Mouse (Mus musculus) hindbrain, embryonic 10.5 days (tissue): ENCODE results near the gene Pgam2. TPM values are rescaled to one million over a fixed set of nuclear protein-coding genes. Genes with fewer than 3 reads are reported as not detected.
"Not testable (repeated sequence)": the region's sequence is repeated elsewhere in the genome, so short reads cannot be mapped to it uniquely, and the experiment has no call there.

Experiments
- DNase-seq: peaks from one replicate; pipeline ENCODE4 v3.0.0-alpha.2; 2017; ENCODE audit warnings: low spot score
- H3K27ac ChIP-seq: fragments of 300-500 bp; sonication (generic); 2 replicates; pipeline ENCODE4 v1.5.1; 2016; ENCODE audit warnings: mild to moderate bottlenecking, moderate library complexity
- H3K27me3 ChIP-seq: fragments of 300-500 bp; sonication (generic); 2 replicates; pipeline ENCODE4 v1.6.1; 2016; ENCODE audit warnings: mild to moderate bottlenecking; ENCODE audit not compliant: poor library complexity, insufficient read depth, severe bottlenecking
- H3K36me3 ChIP-seq: fragments of 300-500 bp; sonication (generic); 2 replicates; pipeline ENCODE4 v1.6.1; 2016; ENCODE audit warnings: mild to moderate bottlenecking, moderate library complexity
- H3K4me1 ChIP-seq: fragments of 300-500 bp; sonication (generic); replicated peaks from 2 replicates; pipeline ENCODE4 v1.6.1; 2016; ENCODE audit warnings: mild to moderate bottlenecking
- H3K4me3 ChIP-seq: fragments of 300-500 bp; sonication (generic); 2 replicates; pipeline ENCODE4 v1.5.1; 2016; ENCODE audit warnings: mild to moderate bottlenecking, moderate library complexity
- H3K9me3 ChIP-seq: fragments of 300-500 bp; sonication (generic); 2 replicates; pipeline ENCODE4 v1.6.1; 2016; ENCODE audit warnings: mild to moderate bottlenecking, moderate library complexity
- WGBS: fragments of 180-500 bp; shearing (Covaris S2); methylation state at CpG from one replicate; pipeline ENCODE4 v1.1.7; 2016; 5-methylcytosine and 5-hydroxymethylcytosine counted together
- polyA plus RNA-seq: library from polyadenylated mRNA; unstranded; fragments of >200 nt; fragmentation: Nextera tagmentation; extraction: Ambion mirVana; gene quantifications from 2 replicates; pipeline ENCODE4 v1.2.1, GENCODE M21; 2016

Pgam2 gene
- polyA plus RNA-seq, 1 experiment from 2014 or later, result 6.5 TPM

DNA sequence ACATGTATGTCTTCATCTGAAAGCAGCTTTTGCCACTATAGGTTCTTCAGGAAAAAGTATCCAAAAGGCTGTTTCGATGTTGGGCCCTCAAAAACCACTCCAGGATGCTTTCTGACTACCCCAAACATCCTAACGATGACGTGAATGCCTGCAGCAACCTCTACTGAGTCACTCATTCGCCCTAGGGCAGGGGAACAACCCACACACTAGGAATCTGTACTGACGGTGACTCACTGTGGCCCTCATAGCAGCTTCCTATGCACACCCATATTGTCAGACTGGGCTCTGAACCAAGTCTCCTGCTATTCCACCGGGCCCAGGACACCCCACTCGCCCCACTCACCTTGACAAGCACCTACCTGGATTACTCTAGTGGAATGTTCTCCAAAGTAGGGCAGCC is 31.5 kb upstream of the Pgam2 start:
- DNase-seq, result no peak
- Histone ChIP-seq H3K36me3 (peaks cover 49% of the 10 kb centered on the region), H3K27me3 (no peaks in the 10 kb centered on the region), H3K4me1 (peaks cover 15% of the 10 kb centered on the region), H3K4me3 (no peak overlapping the region), H3K9me3 (no peaks in the 10 kb centered on the region), H3K27ac (no peak overlapping the region)
- WGBS, result 89% methylated on average over 7 of the region's 7 CpGs

DNA sequence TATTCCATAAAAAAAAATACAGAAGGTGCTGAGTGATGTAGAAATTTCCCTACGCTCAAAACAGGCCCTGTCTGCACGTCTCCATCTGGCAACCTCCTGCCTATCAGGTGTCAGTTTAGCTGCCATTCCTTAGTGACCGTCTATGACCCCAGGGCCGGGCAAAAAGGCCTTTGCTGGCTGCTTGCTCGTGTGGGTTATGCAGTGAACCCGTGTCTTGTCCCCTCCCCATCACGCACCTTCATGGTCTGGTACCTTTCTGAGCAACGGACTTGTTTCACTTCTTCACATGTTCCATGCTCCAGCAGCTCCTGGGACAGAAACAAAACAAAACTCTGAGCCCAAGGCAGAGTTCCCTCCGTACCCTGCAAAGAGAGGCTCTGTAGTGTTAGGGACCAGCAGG is 31.0 kb upstream of the Pgam2 start:
- no peak overlapping the region for H3K27ac ChIP-seq
- no peak for DNase-seq
- peaks cover 55% of the 10 kb centered on the region for H3K36me3 ChIP-seq
- H3K9me3 ChIP-seq, result no peaks in the 10 kb centered on the region
- no peak overlapping the region; the same call in 1 of the 2 replicates for H3K4me3 ChIP-seq
- peaks cover 15% of the 10 kb centered on the region for H3K4me1 ChIP-seq
- 85% methylated on average over 9 of the region's 9 CpGs for WGBS
- no peaks in the 10 kb centered on the region for H3K27me3 ChIP-seq

DNA sequence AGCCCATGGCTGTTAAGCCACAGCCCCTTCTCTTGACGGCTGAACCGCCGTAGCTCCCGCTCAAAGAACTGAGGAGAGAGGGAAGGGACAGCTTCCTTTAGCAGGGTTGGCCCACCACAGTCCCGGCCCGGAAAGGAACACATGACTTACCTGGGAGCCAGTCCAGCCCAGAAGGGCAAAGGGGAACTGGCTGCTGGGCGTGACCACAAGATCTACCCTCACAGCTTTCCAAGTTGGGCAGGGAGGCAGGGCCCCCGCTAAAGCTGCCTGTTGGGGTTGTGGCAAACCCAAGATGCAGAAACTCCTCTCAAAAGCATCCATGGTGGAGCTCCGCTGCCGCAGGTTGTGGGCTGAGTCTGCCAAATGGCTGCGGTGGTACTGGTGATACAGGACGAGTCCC is 25.8 kb upstream of the Pgam2 start:
- H3K4me1 ChIP-seq, result no peaks in the 10 kb centered on the region
- no peak for DNase-seq
- 95% methylated on average over 12 of the region's 12 CpGs for WGBS
- H3K27me3 ChIP-seq, result no peaks in the 10 kb centered on the region
- peaks cover 67% of the 10 kb centered on the region for H3K36me3 ChIP-seq
- no peak overlapping the region for H3K4me3 ChIP-seq
- H3K27ac ChIP-seq, result no peak overlapping the region
- H3K9me3 ChIP-seq, result no peaks in the 10 kb centered on the region

DNA sequence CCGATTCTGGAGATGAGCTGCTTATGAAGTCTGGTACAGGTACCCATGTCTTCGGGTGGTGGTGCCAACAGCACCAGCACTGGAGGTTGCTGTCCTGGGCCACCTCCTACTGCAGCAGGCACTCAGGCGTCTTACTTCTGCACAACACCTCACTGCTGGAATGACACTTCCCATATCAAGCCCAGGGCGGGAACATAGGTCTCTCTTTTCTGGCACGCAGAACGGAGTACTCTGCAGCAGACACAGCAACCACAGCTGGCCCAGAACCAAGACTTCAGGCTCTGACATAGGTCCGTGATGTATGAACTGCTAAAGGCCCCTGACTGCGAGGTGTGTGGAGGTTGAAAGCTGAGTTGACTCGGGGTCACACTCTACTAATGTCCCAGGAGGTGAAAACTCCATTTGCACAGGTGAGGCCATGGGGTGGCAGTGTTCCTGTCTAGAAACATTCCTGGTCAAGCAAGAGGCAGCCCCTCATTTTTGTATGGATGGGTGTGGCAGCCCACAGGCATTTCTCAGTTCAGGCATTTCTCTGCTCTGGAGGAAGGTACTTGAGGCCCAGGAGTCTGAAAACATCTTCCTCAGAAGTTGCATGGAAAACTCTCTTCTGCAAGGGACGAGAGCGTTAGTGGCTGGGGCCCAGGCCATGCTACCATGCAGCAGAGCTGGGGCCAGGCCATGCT is 25.1 kb upstream of the Pgam2 start:
- no peaks in the 10 kb centered on the region for H3K27me3 ChIP-seq
- H3K27ac ChIP-seq, result no peak overlapping the region
- WGBS, result 91% methylated on average over 11 of the region's 11 CpGs
- no peaks in the 10 kb centered on the region for H3K9me3 ChIP-seq
- peaks cover 60% of the 10 kb centered on the region for H3K36me3 ChIP-seq
- H3K4me3 ChIP-seq, result no peak overlapping the region
- no peak for DNase-seq
- H3K4me1 ChIP-seq, result no peaks in the 10 kb centered on the region

DNA sequence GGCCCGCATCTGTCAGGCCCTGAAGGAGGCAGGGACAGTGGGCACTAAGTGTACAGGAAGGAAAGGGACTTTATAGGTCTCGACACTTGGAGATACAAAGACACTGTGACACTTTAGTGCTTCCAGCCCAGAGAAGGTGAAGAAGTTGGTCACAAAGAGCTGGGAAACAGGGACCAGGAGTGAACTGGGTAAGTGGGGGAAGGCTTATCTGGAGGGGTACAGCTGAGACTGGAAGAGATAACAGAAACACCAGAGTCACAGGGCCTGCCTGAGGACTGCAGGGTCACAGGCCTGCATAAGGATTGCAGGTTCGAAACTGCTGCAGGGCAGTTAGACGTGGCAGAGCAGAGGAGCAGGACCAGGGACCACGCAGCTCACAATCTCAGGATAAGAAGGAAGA is 24.4 kb upstream of the Pgam2 start:
- Histone ChIP-seq H3K27ac (no peak overlapping the region), H3K4me3 (no peak overlapping the region), H3K36me3 (peaks cover 54% of the 10 kb centered on the region), H3K4me1 (no peaks in the 10 kb centered on the region), H3K9me3 (no peaks in the 10 kb centered on the region), H3K27me3 (no peaks in the 10 kb centered on the region)
- DNase-seq, result no peak
- 92% methylated on average over 5 of the region's 5 CpGs for WGBS

DNA sequence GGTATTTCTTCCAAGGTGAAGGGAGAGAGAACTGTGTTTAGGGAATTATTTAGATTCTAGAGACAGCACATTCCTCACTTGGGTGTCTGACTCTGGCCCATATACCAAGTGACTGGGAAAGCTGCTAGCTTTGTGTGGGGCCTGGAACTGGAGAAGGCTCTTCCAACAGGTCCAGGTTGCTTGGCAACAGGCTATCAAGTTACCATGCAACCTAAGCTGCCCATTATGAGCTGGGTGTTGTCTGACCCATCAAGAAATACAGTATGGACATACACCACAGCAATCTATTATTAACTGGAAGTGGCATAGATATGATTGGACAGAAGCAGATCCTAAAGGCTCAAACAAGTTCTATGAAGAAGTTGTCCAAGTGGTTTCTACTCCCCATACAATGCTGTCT is 21.9 kb upstream of the Pgam2 start:
- H3K9me3 ChIP-seq, result no peaks in the 10 kb centered on the region

DNA sequence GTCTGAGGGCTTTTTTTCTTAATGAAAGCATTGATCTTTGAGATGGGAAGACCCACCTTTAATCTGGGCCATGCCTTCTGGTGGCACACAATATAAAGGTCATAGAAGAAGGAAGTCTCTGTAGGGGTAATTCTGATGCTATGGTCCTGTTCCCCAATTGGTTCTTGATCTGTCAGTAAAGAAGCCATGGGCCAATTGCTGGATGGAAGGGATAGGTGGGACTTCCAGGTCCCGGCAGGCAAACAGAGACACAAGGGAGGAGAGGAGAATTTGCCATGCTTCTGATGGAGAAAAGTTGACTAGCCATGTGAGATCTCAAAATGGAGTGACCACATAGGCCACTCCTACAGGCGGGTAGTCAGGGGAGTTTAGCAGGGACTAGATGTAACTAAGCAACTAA is 15.7 kb upstream of the Pgam2 start:
- Histone ChIP-seq H3K36me3 (no peaks in the 10 kb centered on the region), H3K27ac (no peak overlapping the region), H3K4me1 (no peaks in the 10 kb centered on the region), H3K27me3 (no peaks in the 10 kb centered on the region), H3K4me3 (no peak overlapping the region), H3K9me3 (no peaks in the 10 kb centered on the region)
- DNase-seq, result no peak
- 62% methylated on average over 2 of the region's 2 CpGs for WGBS

More for the DNA sequence above, 21.9 kb upstream of the Pgam2 start:
- no peak for DNase-seq
- no peak overlapping the region for H3K4me3 ChIP-seq
- no peaks in the 10 kb centered on the region for H3K27me3 ChIP-seq
- H3K27ac ChIP-seq, result no peak overlapping the region
- H3K36me3 ChIP-seq, result peaks cover 29% of the 10 kb centered on the region
- H3K4me1 ChIP-seq, result no peaks in the 10 kb centered on the region

DNA sequence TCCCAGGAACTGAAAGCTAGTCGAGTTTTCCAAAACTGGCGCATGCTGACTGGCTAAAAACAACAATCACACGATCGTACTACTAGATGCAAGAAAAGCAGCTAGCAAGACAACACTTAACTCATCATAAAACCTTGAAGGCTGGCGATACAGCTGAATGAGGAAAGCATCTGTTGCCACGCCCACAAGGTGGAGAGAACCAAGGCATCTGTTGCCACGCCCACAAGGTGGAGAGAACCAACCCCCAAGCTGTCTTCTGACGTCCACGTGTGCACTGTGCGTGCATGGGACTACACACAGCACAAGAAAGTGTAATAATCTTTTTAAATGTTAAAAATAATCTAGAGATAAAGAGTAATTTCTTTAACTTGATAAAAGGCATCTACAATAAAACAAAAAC is 9.8 kb upstream of the Pgam2 start:
- no peak for DNase-seq
- Histone ChIP-seq H3K4me1 (no peaks in the 10 kb centered on the region), H3K36me3 (no peaks in the 10 kb centered on the region), H3K9me3 (0 out of 2 replicates have a peak, but pooled peaks cover 6% of the 10 kb centered on the region), H3K27ac (no peak overlapping the region), H3K4me3 (no peak overlapping the region), H3K27me3 (no peaks in the 10 kb centered on the region)
- 79% methylated on average over 10 of the region's 10 CpGs for WGBS

DNA sequence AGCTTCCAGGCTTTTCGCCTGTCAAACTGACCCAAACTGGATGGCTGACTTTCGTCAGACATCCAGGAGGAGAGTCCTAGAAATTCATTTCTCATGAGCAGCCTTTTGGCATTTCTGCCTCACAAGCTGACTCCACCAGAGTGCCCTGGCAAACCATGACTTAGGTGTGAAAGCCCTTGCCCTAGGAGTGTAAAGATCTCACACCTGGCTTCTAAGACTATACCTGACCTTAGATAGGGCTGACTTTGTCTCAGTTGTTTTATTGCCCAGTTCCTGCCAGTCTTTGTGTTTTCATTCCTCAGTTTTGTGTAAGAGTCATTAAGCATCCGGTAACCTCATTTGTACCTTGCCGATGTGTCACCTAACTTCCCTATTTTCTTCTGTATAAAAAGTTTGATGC is 6.0 kb upstream of the Pgam2 start:
- not testable (repeated sequence) for H3K27me3 ChIP-seq, H3K36me3 ChIP-seq, H3K27ac ChIP-seq, H3K4me1 ChIP-seq, H3K9me3 ChIP-seq, DNase-seq, H3K4me3 ChIP-seq
- 93% methylated on average over 4 of the region's 4 CpGs for WGBS

DNA sequence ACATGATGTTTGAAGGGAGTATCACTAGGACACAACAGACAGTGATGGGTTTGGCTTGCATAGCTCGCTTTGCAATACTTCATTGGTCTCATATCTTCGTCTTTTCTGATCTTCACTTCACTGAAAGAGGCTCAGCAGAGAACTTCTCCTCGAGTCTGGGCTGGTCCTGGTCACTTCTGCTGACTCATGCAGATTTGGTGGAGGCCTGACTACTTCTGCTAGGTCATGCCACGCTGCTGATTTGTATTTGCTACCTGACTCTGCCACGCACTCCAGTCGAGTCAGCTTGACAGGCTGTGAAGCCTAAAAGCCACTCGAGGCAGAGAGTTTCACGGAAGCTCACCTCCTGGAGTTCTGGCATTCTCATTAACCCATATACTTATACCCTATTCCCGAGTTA is 4.4 kb upstream of the Pgam2 start:
- no peak for DNase-seq
- peaks cover 9% of the 10 kb centered on the region for H3K4me1 ChIP-seq
- no peak overlapping the region for H3K4me3 ChIP-seq
- H3K27ac ChIP-seq, result no peak overlapping the region
- WGBS, result 85% methylated on average over 9 of the region's 9 CpGs
- no peaks in the 10 kb centered on the region for H3K36me3 ChIP-seq
- H3K9me3 ChIP-seq, result 0 out of 2 replicates have a peak, but pooled peaks cover 3% of the 10 kb centered on the region
- H3K27me3 ChIP-seq, result no peaks in the 10 kb centered on the region

DNA sequence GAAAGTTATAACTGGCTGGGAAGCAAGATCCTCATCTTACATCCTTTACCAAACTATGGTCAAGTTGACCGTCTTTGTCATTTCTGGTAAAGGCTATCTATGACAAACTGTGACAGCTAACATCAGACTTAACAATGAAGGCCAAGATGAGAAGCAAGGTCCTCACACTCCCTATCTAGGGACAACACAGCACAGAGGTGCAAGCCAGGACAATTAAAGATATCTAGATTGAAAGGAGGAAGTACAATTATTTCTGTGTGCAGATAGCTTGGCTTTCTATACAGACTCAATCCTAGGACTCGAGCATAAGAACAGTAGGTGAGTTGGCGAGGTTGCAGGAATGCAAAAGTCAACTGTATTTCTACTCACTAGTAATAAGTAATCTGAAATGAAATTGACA is 2.2 kb upstream of the Pgam2 start:
- no peak for DNase-seq
- Histone ChIP-seq H3K9me3 (0 out of 2 replicates have a peak, but pooled peaks cover 2% of the 10 kb centered on the region), H3K27me3 (no peaks in the 10 kb centered on the region), H3K4me1 (peaks cover 13% of the 10 kb centered on the region), H3K36me3 (peaks cover 13% of the 10 kb centered on the region), H3K27ac (no peak overlapping the region), H3K4me3 (no peak overlapping the region)
- 86% methylated on average over 3 of the region's 3 CpGs for WGBS

DNA sequence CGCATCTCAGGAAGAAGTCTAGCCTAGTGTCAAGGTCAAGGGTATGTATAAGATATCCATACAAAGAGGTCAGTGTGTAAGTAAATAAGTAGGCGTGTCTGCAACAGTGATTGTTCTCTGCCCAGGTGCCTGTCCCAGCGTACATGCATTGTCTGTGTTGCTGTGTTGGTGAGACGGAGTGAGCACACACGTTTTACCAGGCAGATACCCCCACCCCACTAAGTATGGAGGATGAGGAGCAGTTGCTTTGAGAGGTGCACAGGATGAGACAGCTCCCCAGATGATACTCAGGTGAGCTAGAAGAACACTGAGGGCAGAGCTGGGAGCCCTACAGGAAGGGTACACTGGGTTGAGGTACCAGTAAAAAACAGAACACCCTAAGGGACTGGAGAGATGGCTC is 641 bp upstream of the Pgam2 start:
- Histone ChIP-seq H3K27ac (no peak overlapping the region), H3K36me3 (peaks cover 28% of the 10 kb centered on the region)
- WGBS, result 82% methylated on average over 5 of the region's 5 CpGs

DNA sequence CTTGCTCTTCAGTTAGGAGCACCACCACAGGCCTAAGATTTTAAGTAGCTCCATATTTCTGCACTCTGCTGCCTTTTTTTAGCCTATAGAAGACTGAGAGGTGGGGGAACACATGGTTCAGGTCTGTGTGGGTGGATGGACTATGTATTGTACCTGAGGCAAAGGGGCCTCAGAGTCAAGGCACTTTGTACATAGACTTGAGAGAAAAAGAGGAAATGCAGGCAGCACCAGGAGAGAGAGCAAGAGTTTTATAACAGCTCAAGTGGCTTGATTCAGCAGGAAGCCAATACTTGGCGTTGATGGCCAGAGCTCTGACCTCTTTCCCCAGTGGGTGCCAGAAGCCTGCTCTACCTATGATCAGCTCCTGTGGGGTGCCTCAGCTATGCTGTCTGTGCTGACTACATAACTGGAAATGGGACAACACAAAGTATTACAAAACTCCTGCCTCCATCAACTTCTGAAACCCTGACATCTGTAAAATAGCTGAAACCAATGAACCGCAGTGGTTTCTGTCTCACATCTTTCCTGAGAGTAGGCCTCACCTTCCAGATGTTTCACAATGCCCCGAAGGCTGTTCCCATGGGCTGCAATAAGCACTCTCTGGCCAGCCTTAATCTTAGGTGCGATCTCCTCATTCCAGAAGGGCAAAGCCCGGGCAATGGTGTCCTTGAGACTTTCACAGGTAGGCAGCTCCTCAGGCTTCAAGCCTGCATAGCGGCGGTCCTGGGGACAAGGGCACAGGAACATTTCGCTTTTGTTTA is 896 bp downstream of the Pgam2 start:
- no peak overlapping the region for H3K27ac ChIP-seq
- H3K27me3 ChIP-seq, result no peaks in the 10 kb centered on the region
- H3K4me3 ChIP-seq, result no peak overlapping the region
- 79% methylated on average over 8 of the region's 8 CpGs for WGBS
- H3K4me1 ChIP-seq, result peaks cover 16% of the 10 kb centered on the region
- H3K36me3 ChIP-seq, result peaks cover 44% of the 10 kb centered on the region
- no peak for DNase-seq
- no peaks in the 10 kb centered on the region for H3K9me3 ChIP-seq

More for the DNA sequence above, 641 bp upstream of the Pgam2 start:
- no peak overlapping the region for H3K4me3 ChIP-seq
- H3K9me3 ChIP-seq, result no peaks in the 10 kb centered on the region
- H3K27me3 ChIP-seq, result no peaks in the 10 kb centered on the region
- DNase-seq, result no peak
- peaks cover 16% of the 10 kb centered on the region for H3K4me1 ChIP-seq
